16 mouse cellular contexts compared by ENCODE assay signal in the genomic region with DNA sequence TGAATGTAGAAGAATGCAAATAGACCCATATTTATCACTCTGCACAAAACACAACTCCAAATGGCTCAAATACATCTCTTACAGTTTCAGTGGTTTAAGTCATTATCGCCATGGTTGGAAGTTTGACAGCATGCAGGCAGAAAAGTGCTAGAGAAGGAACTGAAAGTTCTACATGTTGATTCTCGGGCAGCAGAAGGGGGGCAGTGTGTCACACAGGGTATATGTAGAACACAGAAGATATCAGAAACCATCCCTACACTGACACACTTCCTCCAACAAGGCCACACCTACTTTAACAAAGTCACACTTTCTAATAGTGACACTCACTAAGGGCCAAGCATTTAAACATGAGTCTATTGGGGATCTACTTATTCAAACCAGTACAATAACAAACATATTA.
DNase-seq lines count a peak whose midpoint lies in the region.
"Had no signal": no experiment of that assay in that cellular context is flagged by ENCODE, and none has a peak within 500 bp of the region (broad histone marks: within the 10 kb centered on the region; RNA-seq: fewer than 3 reads in every experiment).

No protein-coding gene starts in this region.

- peak; percentile 71 for DNase-seq in heart, adult 11 months
- DNase-seq in heart, adult 8-10 months (ENCODE audit: low spot score), result no peak
- DNase-seq in A20 (ENCODE audit: low read depth, low spot score), result peak; percentile 76
- DNase-seq in c-Kit-positive CD71-positive TER-119-positive erythroid progenitor cells, embryonic 14.5 days (ENCODE audit: low spot score), result no peak
- DNase-seq: adrenal gland, adult 2 months; adrenal gland, adult 8-10 months; adrenal gland, postnatal 10 days; adrenal gland, postnatal 14 days; adrenal gland, postnatal 25 days; adrenal gland, postnatal 36 days; B cell, adult 2 months; cerebellum, adult 11 months; cerebellum, adult 11-12 months; cerebellum, adult 18-20 months; cerebellum, adult 2 months; cerebellum, adult 8-10 months had no signal

Comparison
In these comparisons a context has a peak if more than half of its experiments do, and no peak if none do; other contexts are left out.
1. DNase-seq: peak in heart, adult 11 months (single experiment) and A20 (single experiment); none in heart, adult 8-10 months (single experiment) and c-Kit-positive CD71-positive TER-119-positive erythroid progenitor cells, embryonic 14.5 days (single experiment).